Mouse (Mus musculus) liver, embryonic 15.5 days (tissue): ENCODE data around the gene Plek. TPM values are rescaled to one million over a fixed set of nuclear protein-coding genes. Genes with fewer than 3 reads are reported as not detected.
A peak's percentile ranks its signal among the peaks of the same experiment; 100 is the strongest.
"Not testable (repeated sequence)": the region's sequence is repeated elsewhere in the genome, so short reads cannot be mapped to it uniquely, and the experiment has no call there.

ENCODE experiments used
- ATAC-seq: fragments of 200-750 bp; cut with Nextera tagmentation; 2 replicates; pipeline ENCODE4 v1.8.0; 2017; ENCODE audit warnings: moderate number of reproducible peaks, mild to moderate bottlenecking, moderate library complexity; ENCODE audit not compliant: insufficient read depth
- H3K27ac ChIP-seq: fragments of 300-500 bp; sonication (generic); replicated peaks from 2 replicates; pipeline ENCODE4 v1.5.1; 2015; ENCODE audit warnings: mild to moderate bottlenecking, inconsistent platforms
- H3K27me3 ChIP-seq: fragments of 300-500 bp; sonication (generic); 2 replicates; pipeline ENCODE4 v1.6.1; 2015; ENCODE audit warnings: mild to moderate bottlenecking, inconsistent platforms
- H3K36me3 ChIP-seq: fragments of 300-500 bp; sonication (generic); replicated peaks from 2 replicates; pipeline ENCODE4 v1.6.1; 2015; ENCODE audit warnings: moderate library complexity, mild to moderate bottlenecking, inconsistent platforms
- H3K4me1 ChIP-seq: fragments of 300-500 bp; sonication (generic); replicated peaks from 2 replicates; pipeline ENCODE4 v1.6.1; 2015; ENCODE audit warnings: inconsistent platforms
- H3K4me2 ChIP-seq: fragments of 300-500 bp; sonication (generic); 2 replicates; pipeline ENCODE4 v1.6.1; 2015; ENCODE audit warnings: moderate library complexity, mild to moderate bottlenecking, inconsistent platforms
- H3K4me3 ChIP-seq: fragments of 300-500 bp; sonication (generic); replicated peaks from 2 replicates; pipeline ENCODE4 v1.5.1; 2015; ENCODE audit warnings: mild to moderate bottlenecking, inconsistent platforms
- H3K9ac ChIP-seq: fragments of 300-500 bp; sonication (generic); 2 replicates; pipeline ENCODE4 v1.6.1; 2015; ENCODE audit warnings: moderate library complexity, mild to moderate bottlenecking, inconsistent platforms
- H3K9me3 ChIP-seq: fragments of 300-500 bp; sonication (generic); replicated peaks from 2 replicates; pipeline ENCODE4 v1.6.1; 2016; ENCODE audit warnings: inconsistent platforms
- WGBS: fragments of 180-500 bp; shearing (Covaris S2); methylation state at CpG from one replicate; pipeline ENCODE4 v1.1.7; 2015; ENCODE audit warnings: mixed read lengths; ENCODE audit not compliant: insufficient replicate concordance; 5-methylcytosine and 5-hydroxymethylcytosine counted together
- polyA plus RNA-seq: library from polyadenylated mRNA; unstranded; fragments of >200 nt; fragmentation: Nextera tagmentation; extraction: Ambion mirVana; gene quantifications from 2 replicates; pipeline ENCODE4 v1.2.1, GENCODE M21; 2015

Plek gene
- 16.3 and 18.0 TPM in 2 replicates for polyA plus RNA-seq

GRCm38 (mm10) chr11:17051545-17052475 is at the start of gene Plek, which contains the start of gene Cnrip1:
Plek (minus strand) TSS chr11:17052381.
Cnrip1 (plus strand) TSS chr11:17051586.
- peaks cover 13% of the 10 kb centered on the region for H3K27me3 ChIP-seq
- peak within 1 kb of the TSS; percentile 42 for H3K4me3 ChIP-seq
- no peaks in the 10 kb centered on the region for H3K9me3 ChIP-seq
- H3K36me3 ChIP-seq = no peaks in the 10 kb centered on the region
- WGBS = under 1% methylated on average over 38 of the region's 38 CpGs
- ATAC-seq = peak; percentile 61
- 0 out of 2 replicates have a peak within 1 kb of the TSS, but pooled peaks have one; percentile 45 for H3K27ac ChIP-seq
- no peak within 1 kb of the TSS for H3K9ac ChIP-seq
- H3K4me2 ChIP-seq = peak within 1 kb of the TSS; percentile 50
- no peaks in the 10 kb centered on the region; the same call in 1 of the 2 replicates for H3K4me1 ChIP-seq

GRCm38 (mm10) chr11:17086106-17086505 is 33.9 kb upstream of the Plek start:
- Histone ChIP-seq H3K4me1 (no peaks in the 10 kb centered on the region), H3K36me3 (no peaks in the 10 kb centered on the region), H3K4me2 (no peak overlapping the region), H3K9me3 (no peaks in the 10 kb centered on the region), H3K4me3 (no peak overlapping the region), H3K27me3 (no peaks in the 10 kb centered on the region), H3K27ac (no peak overlapping the region), H3K9ac (no peak overlapping the region)
- WGBS = 13% methylated on average over 5 of the region's 5 CpGs
- no peak for ATAC-seq

- Histone ChIP-seq H3K4me3 (no peak overlapping the region), H3K9ac (no peak overlapping the region), H3K4me2 (no peak overlapping the region), H3K36me3 (no peaks in the 10 kb centered on the region), H3K27me3 (no peaks in the 10 kb centered on the region), H3K9me3 (no peaks in the 10 kb centered on the region), H3K27ac (no peak overlapping the region), H3K4me1 (no peaks in the 10 kb centered on the region)
- WGBS = 66% methylated on average over 1 of the region's 1 CpGs
- no peak for ATAC-seq
Observed at GRCm38 (mm10) chr11:17083866-17084265, 31.7 kb upstream of the Plek start.

GRCm38 (mm10) chr11:17083455-17083854 is 31.3 kb upstream of the Plek start:
- WGBS = 81% methylated on average over 3 of the region's 3 CpGs
- Histone ChIP-seq H3K9me3 (no peaks in the 10 kb centered on the region), H3K4me1 (no peaks in the 10 kb centered on the region), H3K9ac (no peak overlapping the region), H3K27me3 (no peaks in the 10 kb centered on the region), H3K4me3 (no peak overlapping the region), H3K4me2 (no peak overlapping the region), H3K36me3 (no peaks in the 10 kb centered on the region), H3K27ac (no peak overlapping the region)
- no peak for ATAC-seq

GRCm38 (mm10) chr11:17082953-17083352 is 30.8 kb upstream of the Plek start:
- no peak overlapping the region for H3K9ac ChIP-seq
- H3K4me1 ChIP-seq = no peaks in the 10 kb centered on the region
- H3K4me3 ChIP-seq = no peak overlapping the region
- H3K36me3 ChIP-seq = no peaks in the 10 kb centered on the region
- H3K4me2 ChIP-seq = no peak overlapping the region
- no peak overlapping the region for H3K27ac ChIP-seq
- H3K9me3 ChIP-seq = no peaks in the 10 kb centered on the region
- no peak for ATAC-seq
- 56% methylated on average over 2 of the region's 2 CpGs for WGBS
- H3K27me3 ChIP-seq = no peaks in the 10 kb centered on the region

- Histone ChIP-seq H3K27ac (no peak overlapping the region), H3K4me2 (no peak overlapping the region), H3K9ac (no peak overlapping the region), H3K4me3 (no peak overlapping the region), H3K9me3 (no peaks in the 10 kb centered on the region), H3K27me3 (no peaks in the 10 kb centered on the region), H3K36me3 (no peaks in the 10 kb centered on the region), H3K4me1 (no peaks in the 10 kb centered on the region)
- 42% methylated on average over 3 of the region's 3 CpGs for WGBS
- no peak for ATAC-seq
Observed at GRCm38 (mm10) chr11:17082086-17082485, 29.9 kb upstream of the Plek start.

GRCm38 (mm10) chr11:17075656-17076055 is 23.5 kb upstream of the Plek start:
- Histone ChIP-seq H3K9me3 (no peaks in the 10 kb centered on the region), H3K27ac (no peak overlapping the region), H3K36me3 (no peaks in the 10 kb centered on the region), H3K4me2 (no peak overlapping the region), H3K4me1 (no peaks in the 10 kb centered on the region), H3K27me3 (no peaks in the 10 kb centered on the region), H3K9ac (no peak overlapping the region), H3K4me3 (no peak overlapping the region)
- no peak for ATAC-seq
- WGBS = 64% methylated on average over 2 of the region's 2 CpGs

- not testable (repeated sequence) for H3K27me3 ChIP-seq, H3K4me2 ChIP-seq
- WGBS = 51% methylated on average over 2 of the region's 2 CpGs
Observed at GRCm38 (mm10) chr11:17069360-17069759, 17.2 kb upstream of the Plek start.

GRCm38 (mm10) chr11:17052476-17053049 is 382 bp upstream of the Plek start:
- H3K27me3 ChIP-seq = peaks cover 13% of the 10 kb centered on the region
- H3K4me1 ChIP-seq = no peaks in the 10 kb centered on the region; the same call in 1 of the 2 replicates
- 18% methylated on average over 6 of the region's 6 CpGs for WGBS
- no peak for ATAC-seq
- H3K4me2 ChIP-seq = peak overlapping the region; percentile 50
- no peaks in the 10 kb centered on the region for H3K9me3 ChIP-seq
- H3K36me3 ChIP-seq = no peaks in the 10 kb centered on the region
- H3K9ac ChIP-seq = no peak overlapping the region
- H3K4me3 ChIP-seq = peak overlapping the region; percentile 42
- H3K27ac ChIP-seq = no peak overlapping the region

More at GRCm38 (mm10) chr11:17069360-17069759, 17.2 kb upstream of the Plek start:
- not testable (repeated sequence) for H3K27ac ChIP-seq, H3K9ac ChIP-seq, H3K4me1 ChIP-seq, H3K36me3 ChIP-seq, H3K4me3 ChIP-seq, ATAC-seq, H3K9me3 ChIP-seq

- H3K36me3 ChIP-seq = no peaks in the 10 kb centered on the region
- H3K9ac ChIP-seq = no peak overlapping the region
- no peaks in the 10 kb centered on the region for H3K27me3 ChIP-seq
- ATAC-seq = no peak
- H3K4me1 ChIP-seq = no peaks in the 10 kb centered on the region
- WGBS = 71% methylated on average over 2 of the region's 2 CpGs
- no peaks in the 10 kb centered on the region for H3K9me3 ChIP-seq
- no peak overlapping the region for H3K27ac ChIP-seq
- H3K4me3 ChIP-seq = no peak overlapping the region
- H3K4me2 ChIP-seq = no peak overlapping the region
Observed at GRCm38 (mm10) chr11:17045806-17046205, 6.4 kb downstream of the Plek start.

- no peaks in the 10 kb centered on the region for H3K36me3 ChIP-seq
- no peaks in the 10 kb centered on the region for H3K9me3 ChIP-seq
- H3K4me1 ChIP-seq = no peaks in the 10 kb centered on the region
- no peak overlapping the region for H3K9ac ChIP-seq
- H3K27ac ChIP-seq = no peak overlapping the region
- H3K4me3 ChIP-seq = no peak overlapping the region
- WGBS = 38% methylated on average over 3 of the region's 3 CpGs
- no peaks in the 10 kb centered on the region for H3K27me3 ChIP-seq
- H3K4me2 ChIP-seq = no peak overlapping the region
- ATAC-seq = no peak
Observed at GRCm38 (mm10) chr11:17023984-17024383, 28.2 kb downstream of the Plek start.
